Mouse (Mus musculus): ENCODE measurements around the gene Nxph3. TPM values are rescaled to one million over a fixed set of nuclear protein-coding genes. Genes with fewer than 3 reads are reported as not detected.

Nxph3 gene
- not detected in 4 replicates for total RNA-seq (2023; ENCODE audit: inconsistent age)

DNA sequence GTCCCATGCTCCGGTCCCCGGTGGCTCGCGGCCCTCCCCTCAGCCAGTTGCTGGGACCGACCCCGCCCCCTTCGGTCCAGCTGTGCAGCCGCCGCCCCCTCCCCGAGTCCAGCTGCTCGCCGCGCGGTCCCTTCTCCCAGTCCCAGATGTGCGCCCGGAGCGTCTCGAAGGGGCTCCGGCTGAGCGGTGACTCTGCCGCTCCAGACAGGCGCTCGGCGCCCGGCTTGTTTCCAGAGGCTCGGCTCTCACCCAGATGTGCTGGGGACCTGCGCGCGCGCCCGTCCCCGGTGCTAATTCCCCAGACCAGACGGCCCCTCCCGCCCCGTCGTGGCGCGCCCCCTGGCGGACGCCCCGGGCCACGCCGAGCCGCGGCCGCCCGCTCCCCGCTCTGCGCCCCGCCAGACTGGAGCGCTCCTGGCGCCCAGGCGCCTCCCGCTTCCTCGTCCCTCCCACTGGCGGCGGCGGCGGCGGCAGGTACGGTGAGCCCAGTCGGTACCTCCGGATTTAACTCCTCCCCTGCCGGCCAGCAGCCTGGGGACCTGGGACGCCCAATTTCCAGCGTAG, at the start of gene Nxph3:
Gene Nxph3, minus strand, starts transcription at position 273 of the 564 bp plus-strand sequence.

Other genes with a start within 250 kb of the Nxph3 start
- gene Kat7, start 204.3 kb downstream of the Nxph3 start, total RNA-seq (2023; ENCODE audit: inconsistent age), result 118 to 152 TPM (median 131 TPM) in 4 replicates
- 56.9 to 75.4 TPM (median 70.1 TPM) in 4 replicates for gene Fam117a, start 177.6 kb downstream of the Nxph3 start, total RNA-seq (2023; ENCODE audit: inconsistent age)
- 70.8 to 79.6 TPM (median 76.6 TPM) in 4 replicates for gene Slc35b1, start 129.9 kb downstream of the Nxph3 start, total RNA-seq (2023; ENCODE audit: inconsistent age)
- gene Spop, start 100.5 kb downstream of the Nxph3 start, total RNA-seq (2023; ENCODE audit: inconsistent age), result 106 to 132 TPM (median 128 TPM) in 4 replicates
- 5.6 to 7.2 TPM (median 6.7 TPM) in 4 replicates for gene Ngfr, start 73.2 kb upstream of the Nxph3 start, total RNA-seq (2023; ENCODE audit: inconsistent age)
- gene Phb, start 152.4 kb upstream of the Nxph3 start, total RNA-seq (2023; ENCODE audit: inconsistent age), result 44.6 to 55.8 TPM (median 53.5 TPM) in 4 replicates
- 53.2 to 59.1 TPM (median 57.0 TPM) in 4 replicates for gene Zfp652, start 198.1 kb upstream of the Nxph3 start, total RNA-seq (2023; ENCODE audit: inconsistent age)
- gene B130006D01Rik, start 209.0 kb upstream of the Nxph3 start, total RNA-seq (2023; ENCODE audit: inconsistent age), result 1.9 to 2.7 TPM (median 2.2 TPM) in 4 replicates